Mouse (Mus musculus) heart, embryonic 11.5 days (tissue): ENCODE measurements around the gene Ttll5. TPM values are rescaled to one million over a fixed set of nuclear protein-coding genes. Genes with fewer than 3 reads are reported as not detected.

Experiments
- ATAC-seq: fragments of 200-750 bp; cut with Nextera tagmentation; replicated peaks from 2 replicates; pipeline ENCODE4 v1.8.0; 2017; ENCODE audit warnings: moderate library complexity; ENCODE audit not compliant: insufficient number of reproducible peaks, low FRiP score, low TSS enrichment
- H3K27ac ChIP-seq: fragments of 300-500 bp; sonication (generic); 2 replicates; pipeline ENCODE4 v1.5.1; 2014; ENCODE audit warnings: mild to moderate bottlenecking, low read depth, low read length
- H3K27me3 ChIP-seq: fragments of 300-500 bp; sonication (generic); 2 replicates; pipeline ENCODE4 v1.6.1; 2014; ENCODE audit warnings: mild to moderate bottlenecking, low read length, mixed read lengths; ENCODE audit not compliant: control insufficient read depth, insufficient read depth
- H3K36me3 ChIP-seq: fragments of 300-500 bp; sonication (generic); 2 replicates; pipeline ENCODE4 v1.6.1; 2014; ENCODE audit warnings: mild to moderate bottlenecking, low read length, moderate library complexity, mixed read lengths; ENCODE audit not compliant: control insufficient read depth, insufficient read depth
- H3K4me1 ChIP-seq: fragments of 300-500 bp; sonication (generic); 2 replicates; pipeline ENCODE4 v1.6.1; 2014; ENCODE audit warnings: low read length; ENCODE audit not compliant: control insufficient read depth, insufficient read depth
- H3K4me2 ChIP-seq: fragments of 300-500 bp; sonication (generic); 2 replicates; pipeline ENCODE4 v1.6.1; 2014; ENCODE audit warnings: mild to moderate bottlenecking, moderate library complexity
- H3K4me3 ChIP-seq: fragments of 300-500 bp; sonication (generic); 2 replicates; pipeline ENCODE4 v1.5.1; 2014; ENCODE audit warnings: low read depth, low read length
- H3K9ac ChIP-seq: fragments of 300-500 bp; sonication (generic); 2 replicates; pipeline ENCODE4 v1.6.1; 2014; ENCODE audit warnings: mild to moderate bottlenecking, low read depth, low read length, moderate library complexity
- H3K9me3 ChIP-seq: fragments of 300-500 bp; sonication (generic); replicated peaks from 2 replicates; pipeline ENCODE4 v1.6.1; 2016; ENCODE audit warnings: low read length; ENCODE audit not compliant: control insufficient read depth
- whole genome bisulfite sequencing: fragments of 180-500 bp; shearing (Covaris S2); extraction: QIAGEN DNeasy Blood & Tissue Kit; methylation state at CpG from one replicate; pipeline ENCODE4 v1.1.7; 2014; ENCODE audit not compliant: insufficient replicate concordance; 5-methylcytosine and 5-hydroxymethylcytosine counted together
- polyA plus RNA-seq: library from polyadenylated mRNA; unstranded; fragments of >200 nt; fragmentation: Nextera tagmentation; extraction: Ambion mirVana; gene quantifications from 2 replicates; pipeline ENCODE4 v1.2.1, GENCODE M21; 2014

The Ttll5 gene
- polyA plus RNA-seq, result 12.6 and 16.2 TPM in 2 replicates

GRCm38 (mm10) chr12:85824438-85825264 lies at the start of gene Ttll5, which contains the start of gene Erg28:
Gene Ttll5, plus strand, starts transcription at chr12:85824659.
Gene Erg28, minus strand, starts transcription at chr12:85824550.
- ATAC-seq, result peak; percentile 99

GRCm38 (mm10) chr12:85778962-85779361 lies 45.5 kb upstream of the Ttll5 start:
- ATAC-seq, result no peak
- H3K4me1 ChIP-seq, result no peaks in the 10 kb centered on the region

More at GRCm38 (mm10) chr12:85824438-85825264, at the start of gene Ttll5, which contains the start of gene Erg28:
- Histone ChIP-seq H3K27me3 (no peaks in the 10 kb centered on the region), H3K4me1 (peaks cover 14% of the 10 kb centered on the region), H3K27ac (peak within 1 kb of the TSS; percentile 98), H3K4me2 (peak within 1 kb of the TSS; percentile 93), H3K36me3 (no peaks in the 10 kb centered on the region), H3K9ac (peak within 1 kb of the TSS; percentile 80), H3K4me3 (peak within 1 kb of the TSS; percentile 68), H3K9me3 (no peaks in the 10 kb centered on the region)
- WGBS, result under 1% methylated on average over 67 of the region's 67 CpGs

GRCm38 (mm10) chr12:85779707-85780106 lies 44.8 kb upstream of the Ttll5 start:
- Histone ChIP-seq H3K4me2 (no peak overlapping the region), H3K36me3 (no peaks in the 10 kb centered on the region), H3K4me3 (no peak overlapping the region), H3K9ac (no peak overlapping the region), H3K4me1 (no peaks in the 10 kb centered on the region), H3K27me3 (no peaks in the 10 kb centered on the region), H3K9me3 (no peaks in the 10 kb centered on the region), H3K27ac (no peak overlapping the region)
- no peak for ATAC-seq
- 87% methylated on average over 5 of the region's 5 CpGs for WGBS

More at GRCm38 (mm10) chr12:85778962-85779361, 45.5 kb upstream of the Ttll5 start:
- no peak overlapping the region for H3K27ac ChIP-seq
- H3K27me3 ChIP-seq, result no peaks in the 10 kb centered on the region
- no peak overlapping the region for H3K4me2 ChIP-seq
- H3K4me3 ChIP-seq, result no peak overlapping the region
- no peaks in the 10 kb centered on the region for H3K36me3 ChIP-seq
- 61% methylated on average over 3 of the region's 3 CpGs for WGBS
- H3K9ac ChIP-seq, result no peak overlapping the region
- H3K9me3 ChIP-seq, result no peaks in the 10 kb centered on the region

GRCm38 (mm10) chr12:85781606-85782005 lies 42.9 kb upstream of the Ttll5 start:
- WGBS, result 81% methylated on average over 3 of the region's 3 CpGs
- ATAC-seq, result no peak
- H3K27ac ChIP-seq, result no peak overlapping the region

GRCm38 (mm10) chr12:85784916-85785815 lies 39.3 kb upstream of the Ttll5 start:
- Histone ChIP-seq H3K4me2 (no peak overlapping the region), H3K36me3 (no peaks in the 10 kb centered on the region), H3K27me3 (no peaks in the 10 kb centered on the region), H3K9ac (no peak overlapping the region), H3K4me1 (no peaks in the 10 kb centered on the region), H3K27ac (no peak overlapping the region), H3K9me3 (no peaks in the 10 kb centered on the region), H3K4me3 (no peak overlapping the region)
- WGBS, result 72% methylated on average over 19 of the region's 19 CpGs
- ATAC-seq, result no peak

More at GRCm38 (mm10) chr12:85781606-85782005, 42.9 kb upstream of the Ttll5 start:
- no peaks in the 10 kb centered on the region for H3K36me3 ChIP-seq
- no peaks in the 10 kb centered on the region for H3K9me3 ChIP-seq
- H3K27me3 ChIP-seq, result no peaks in the 10 kb centered on the region
- no peak overlapping the region for H3K9ac ChIP-seq
- no peaks in the 10 kb centered on the region for H3K4me1 ChIP-seq
- no peak overlapping the region for H3K4me2 ChIP-seq
- no peak overlapping the region for H3K4me3 ChIP-seq

GRCm38 (mm10) chr12:85792158-85792557 lies 32.3 kb upstream of the Ttll5 start:
- Histone ChIP-seq H3K9ac (no peak overlapping the region), H3K27ac (no peak overlapping the region), H3K4me3 (no peak overlapping the region), H3K9me3 (no peaks in the 10 kb centered on the region), H3K27me3 (no peaks in the 10 kb centered on the region), H3K36me3 (no peaks in the 10 kb centered on the region), H3K4me1 (no peaks in the 10 kb centered on the region), H3K4me2 (no peak overlapping the region)
- no peak for ATAC-seq
- 80% methylated on average over 4 of the region's 4 CpGs for WGBS

GRCm38 (mm10) chr12:85792821-85793346 lies 31.6 kb upstream of the Ttll5 start:
- WGBS, result 53% methylated on average over 6 of the region's 6 CpGs
- Histone ChIP-seq H3K4me3 (no peak overlapping the region), H3K9ac (no peak overlapping the region), H3K27me3 (no peaks in the 10 kb centered on the region), H3K4me1 (no peaks in the 10 kb centered on the region), H3K36me3 (no peaks in the 10 kb centered on the region), H3K4me2 (no peak overlapping the region), H3K27ac (no peak overlapping the region), H3K9me3 (no peaks in the 10 kb centered on the region)
- ATAC-seq, result no peak

GRCm38 (mm10) chr12:85794094-85794493 lies 30.4 kb upstream of the Ttll5 start:
- H3K36me3 ChIP-seq, result no peaks in the 10 kb centered on the region
- H3K9ac ChIP-seq, result no peak overlapping the region
- no peak overlapping the region for H3K27ac ChIP-seq
- 72% methylated on average over 2 of the region's 2 CpGs for WGBS
- H3K27me3 ChIP-seq, result no peaks in the 10 kb centered on the region
- H3K9me3 ChIP-seq, result no peaks in the 10 kb centered on the region
- no peaks in the 10 kb centered on the region for H3K4me1 ChIP-seq
- H3K4me2 ChIP-seq, result no peak overlapping the region
- no peak overlapping the region for H3K4me3 ChIP-seq
- ATAC-seq, result no peak
